Mouse (Mus musculus): Measurements from ENCODE around the gene Fcgrt.

GRCm38 (mm10) chr7:45105491-45105890 lies 1.8 kb upstream of the Fcgrt start:
- TF ChIP-seq NRF1 (IDR thresholded peaks at IDR 0.05; ENCODE audit: insufficient read depth, low read depth, low read length, poor library complexity, severe bottlenecking) (no peak), CTCF (IDR thresholded peaks at IDR 0.05 in 2 of 3, conservative IDR thresholded peaks at IDR 0.05 in 1 of 3; ENCODE audit: control insufficient read depth in 1 of 3, insufficient read depth in 1 of 3, low read depth in 2 of 3, low read length in 3 of 3, poor library complexity in 1 of 3, severe bottlenecking in 1 of 3) (no peak), USF2 (IDR thresholded peaks at IDR 0.05; ENCODE audit: borderline replicate concordance in 1 of 2, insufficient read depth in 1 of 2, low read depth in 1 of 2, low read length in 2 of 2) (no peak), POLR2A (IDR thresholded peaks at IDR 0.05; ENCODE audit: control insufficient read depth in 1 of 2, insufficient read depth in 1 of 2, low read depth in 1 of 2, low read length in 2 of 2, poor library complexity in 1 of 2) (no peak), GABPA (IDR thresholded peaks at IDR 0.05; ENCODE audit: low read depth, low read length) (no peak), MYC (IDR thresholded peaks at IDR 0.05; ENCODE audit: low read depth, low read length) (no peak), RAD21 (IDR thresholded peaks at IDR 0.05; ENCODE audit: low read depth, low read length) (no peak), NELFE (IDR thresholded peaks at IDR 0.05; ENCODE audit: low read depth, low read length) (no peak), HCFC1 (IDR thresholded peaks at IDR 0.05; ENCODE audit: low read depth, low read length) (no peak)
